Mouse (Mus musculus) lung, adult 2 months (tissue): ENCODE results near the gene Emilin1. TPM values are rescaled to one million over a fixed set of nuclear protein-coding genes. Genes with fewer than 3 reads are reported as not detected.

Experiments used
- DNase-seq: peaks from one replicate; pipeline ENCODE4 v3.0.0; 2022
- H3K4me1 ChIP-seq: fragments of 200-500 bp; 2 replicates; pipeline ENCODE4 v1.6.1; 2011; ENCODE audit warnings: low read length; ENCODE audit not compliant: control insufficient read depth, insufficient read depth
- H3K4me3 ChIP-seq: fragments of 200-500 bp; replicated peaks from 2 replicates; pipeline ENCODE3; 2011; ENCODE audit warnings: low read depth, mild to moderate bottlenecking, control low read depth, low read length; ENCODE audit errors: extremely low read depth
- CTCF ChIP-seq: fragments of 200-500 bp; IDR thresholded peaks from 2 replicates; pipeline ENCODE4 v1.5.1; 2011; ENCODE audit warnings: mild to moderate bottlenecking, low read length, control low read depth; ENCODE audit not compliant: insufficient read depth
- POLR2A ChIP-seq: fragments of 200-500 bp; IDR thresholded peaks from 2 replicates; pipeline ENCODE4 v1.6.1; 2011; ENCODE audit warnings: low read depth, mild to moderate bottlenecking, control low read depth, low read length, borderline replicate concordance; ENCODE audit errors: extremely low read depth
- WGBS: fragments of 180-500 bp; shearing (Covaris S2); methylation state at CpG from one replicate; pipeline ENCODE4 v1.1.7; 2018; 5-methylcytosine and 5-hydroxymethylcytosine counted together
- polyA plus RNA-seq: library from polyadenylated mRNA; depleted of rRNA; stranded (reverse); fragments of >200 nt; gene quantifications from 2 replicates; pipeline ENCODE4 v1.2.3, GENCODE M21; 2012

Gene Emilin1
- polyA plus RNA-seq, 1 experiment: 89.9 TPM

GRCm38 (mm10) chr5:30934725-30935461 is 21.7 kb downstream of the Emilin1 start:
- no peak for TF ChIP-seq POLR2A
- TF ChIP-seq CTCF: no peak
- Histone ChIP-seq H3K4me3 (no peak overlapping the region), H3K4me1 (no peaks in the 10 kb centered on the region)
- WGBS: 92% methylated on average over 5 of the region's 5 CpGs
- DNase-seq: no peak

- Histone ChIP-seq H3K4me1 (no peaks in the 10 kb centered on the region), H3K4me3 (no peak overlapping the region)
- 90% methylated on average over 2 of the region's 2 CpGs for WGBS
- TF ChIP-seq CTCF (peak; percentile 39; the same call in 1 of the 2 replicates), POLR2A (no peak)
- DNase-seq: no peak
Measured at GRCm38 (mm10) chr5:30943004-30943403, 29.8 kb downstream of the Emilin1 start.

- H3K4me3 ChIP-seq: no peak overlapping the region
- TF ChIP-seq CTCF (no peak), POLR2A (no peak)
- 92% methylated on average over 6 of the region's 6 CpGs for WGBS
- no peaks in the 10 kb centered on the region for H3K4me1 ChIP-seq
- no peak for DNase-seq
Measured at GRCm38 (mm10) chr5:30944344-30944743, 31.1 kb downstream of the Emilin1 start.

GRCm38 (mm10) chr5:30944956-30945781 is 32.0 kb downstream of the Emilin1 start, which contains the start of gene Cgref1:
TSS of gene Cgref1 (minus strand) at chr5:30945591.
- Histone ChIP-seq H3K4me3 (no peak within 1 kb of the TSS), H3K4me1 (no peaks in the 10 kb centered on the region)
- peak; percentile 34 for DNase-seq
- TF ChIP-seq POLR2A (no peak), CTCF (no peak)
- WGBS: 9% methylated on average over 44 of the region's 44 CpGs

GRCm38 (mm10) chr5:30948620-30949019 is 35.4 kb downstream of the Emilin1 start:
- TF ChIP-seq CTCF (no peak), POLR2A (no peak)
- WGBS: 82% methylated on average over 5 of the region's 5 CpGs
- no peak for DNase-seq
- H3K4me1 ChIP-seq: no peaks in the 10 kb centered on the region
- no peak overlapping the region for H3K4me3 ChIP-seq

GRCm38 (mm10) chr5:30949654-30950326 is 36.6 kb downstream of the Emilin1 start:
- no peaks in the 10 kb centered on the region for H3K4me1 ChIP-seq
- H3K4me3 ChIP-seq: peak overlapping the region; percentile 89
- WGBS: under 1% methylated on average over 31 of the region's 31 CpGs
- DNase-seq: peak; percentile 88
- TF ChIP-seq CTCF (no peak), POLR2A (peak; percentile 66; the same call in 1 of the 2 replicates)

GRCm38 (mm10) chr5:30950451-30950850 is 37.2 kb downstream of the Emilin1 start:
- TF ChIP-seq POLR2A: no peak
- TF ChIP-seq CTCF: no peak
- WGBS: 48% methylated on average over 4 of the region's 4 CpGs
- H3K4me3 ChIP-seq: no peak overlapping the region
- no peak for DNase-seq
- H3K4me1 ChIP-seq: no peaks in the 10 kb centered on the region

GRCm38 (mm10) chr5:30950922-30951321 is 37.7 kb downstream of the Emilin1 start:
- no peak for DNase-seq
- TF ChIP-seq POLR2A: no peak
- no peak for TF ChIP-seq CTCF
- WGBS: 68% methylated on average over 2 of the region's 2 CpGs
- Histone ChIP-seq H3K4me1 (no peaks in the 10 kb centered on the region), H3K4me3 (no peak overlapping the region)

- WGBS: 69% methylated on average over 6 of the region's 6 CpGs
- no peak overlapping the region for H3K4me3 ChIP-seq
- TF ChIP-seq CTCF (no peak), POLR2A (no peak)
- no peak for DNase-seq
- no peaks in the 10 kb centered on the region for H3K4me1 ChIP-seq
Measured at GRCm38 (mm10) chr5:30951706-30952105, 38.5 kb downstream of the Emilin1 start.
